Comparison of ENCODE assay signal across 7 mouse cellular contexts in the genomic region with DNA sequence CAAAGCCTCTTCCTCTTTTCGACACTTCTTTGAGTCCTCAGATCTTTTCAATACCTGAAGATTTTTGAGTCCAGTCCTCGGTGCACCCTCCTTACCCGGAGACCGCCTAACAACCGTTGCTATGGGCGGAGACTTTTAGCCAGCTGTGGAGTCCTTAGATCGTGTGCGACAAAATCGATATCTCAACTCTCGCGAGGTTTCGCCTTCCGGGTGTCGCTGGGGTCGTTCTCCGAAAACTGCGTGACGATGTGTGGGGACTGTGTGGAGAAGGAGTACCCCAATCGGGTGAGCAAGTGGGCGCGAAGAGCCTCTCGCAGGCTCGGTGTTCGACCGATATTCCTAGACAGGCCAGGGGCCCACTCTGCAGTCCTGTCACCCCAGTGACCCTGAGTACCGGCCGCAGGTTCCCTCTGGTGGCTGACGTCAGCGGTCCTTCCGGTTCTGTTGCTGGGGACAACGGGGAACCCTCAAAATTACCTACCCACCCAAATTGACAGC. TPM values are rescaled to one million over a fixed set of nuclear protein-coding genes. Genes with fewer than 3 reads are reported as not detected.
DNase-seq lines count a peak whose midpoint lies in the region; ATAC-seq lines count a peak whose summit lies in the region.

TSS of gene Churc1 (plus strand) at position 185 of the 498 bp plus-strand sequence.
TSS of gene Fntb (plus strand) at position 236 of the 498 bp plus-strand sequence.

- ATAC-seq in intestine, embryonic 15.5 days: peak; percentile 99

- WGBS in intestine, embryonic 15.5 days: under 1% methylated on average over 31 of the region's 31 CpGs
- WGBS in midbrain, embryonic 10.5 days: under 1% methylated on average over 31 of the region's 31 CpGs

- peak within 1 kb of the TSS; percentile 56 for H3K9ac ChIP-seq in intestine, embryonic 15.5 days

- H3K9me3 ChIP-seq in intestine, embryonic 15.5 days: no peaks in the 10 kb centered on the region
- no peaks in the 10 kb centered on the region for H3K9me3 ChIP-seq in midbrain, embryonic 10.5 days (replicated peaks)

- H3K27ac ChIP-seq in intestine, embryonic 15.5 days: 0 out of 2 replicates have a peak within 1 kb of the TSS, but pooled peaks have one; percentile 61
- H3K27ac ChIP-seq in midbrain, embryonic 10.5 days (replicated peaks): peak within 1 kb of the TSS; percentile 95

- peak within 1 kb of the TSS; percentile 60 for H3K4me3 ChIP-seq in intestine, embryonic 15.5 days (replicated peaks)
- H3K4me3 ChIP-seq in midbrain, embryonic 10.5 days: peak within 1 kb of the TSS; percentile 80

- H3K4me1 ChIP-seq in intestine, embryonic 15.5 days (replicated peaks): peaks cover 6% of the 10 kb centered on the region; the same call in 1 of the 2 replicates
- H3K4me1 ChIP-seq in midbrain, embryonic 10.5 days: peaks cover 14% of the 10 kb centered on the region

- no peaks in the 10 kb centered on the region for H3K27me3 ChIP-seq in intestine, embryonic 15.5 days (replicated peaks)
- no peaks in the 10 kb centered on the region for H3K27me3 ChIP-seq in midbrain, embryonic 10.5 days (ENCODE audit: low read depth, poor library complexity, severe bottlenecking)

- intact Hi-C loops in gastrocnemius, postnatal 36 days (cut with DNase I): no loop called here
- intact Hi-C loops in left cerebral cortex, postnatal 25 days (cut with DNase I): no loop called here

- DNase-seq in adrenal gland, adult 18-20 months (ENCODE audit: low spot score in 2 of 2): peak; percentile 79 to 86
- peak; percentile 98 for DNase-seq in embryo, embryonic 11 days
- DNase-seq in gastrocnemius, postnatal 36 days: peak; percentile 85 to 88
- DNase-seq in left cerebral cortex, postnatal 25 days (ENCODE audit: low spot score in 2 of 2): peak; percentile 88 to 91
- peak; percentile 93 for DNase-seq in midbrain, embryonic 10.5 days (ENCODE audit: low spot score)
- peak; percentile 82 for DNase-seq in right cerebral cortex, postnatal 4 days

- no peaks in the 10 kb centered on the region for H3K36me3 ChIP-seq in intestine, embryonic 15.5 days
- H3K36me3 ChIP-seq in midbrain, embryonic 10.5 days: no peaks in the 10 kb centered on the region

- peak within 1 kb of the TSS; percentile 74 for H3K4me2 ChIP-seq in intestine, embryonic 15.5 days (replicated peaks)

RNA-seq across cellular contexts. Expression of gene Churc1, which starts in this region (rescaled TPM):
- 10 to 100 TPM; 74.5 to 78.6 TPM for total RNA-seq in adrenal gland, adult 18-20 months (2021)
- 10 to 100 TPM; 59.7 to 59.8 TPM for total RNA-seq in gastrocnemius, postnatal 36 days (2021)
- 107 and 147 TPM in 2 replicates for polyA plus RNA-seq in intestine, embryonic 15.5 days (2015; fragmentation: Nextera tagmentation; extraction: Ambion mirVana)
- total RNA-seq in left cerebral cortex, postnatal 25 days (2021): 10 to 100 TPM; 32.0 to 34.3 TPM
- 117 and 123 TPM in 2 replicates for polyA plus RNA-seq in midbrain, embryonic 10.5 days (2016; fragmentation: Nextera tagmentation; extraction: Ambion mirVana)

RNA-seq across cellular contexts. Expression of gene Fntb, which starts in this region (rescaled TPM):
- total RNA-seq in adrenal gland, adult 18-20 months (2021): 10 to 100 TPM; 12.8 to 14.9 TPM
- 10 to 100 TPM; 12.2 to 16.1 TPM for total RNA-seq in gastrocnemius, postnatal 36 days (2021)
- polyA plus RNA-seq in intestine, embryonic 15.5 days (2015; fragmentation: Nextera tagmentation; extraction: Ambion mirVana): 30.1 and 30.7 TPM in 2 replicates
- total RNA-seq in left cerebral cortex, postnatal 25 days (2021): 10 to 100 TPM; 23.3 to 28.3 TPM
- polyA plus RNA-seq in midbrain, embryonic 10.5 days (2016; fragmentation: Nextera tagmentation; extraction: Ambion mirVana): 49.4 and 49.9 TPM in 2 replicates

Comparison
In these comparisons a context has a peak if more than half of its experiments do, and no peak if none do; other contexts are left out.
1. Peak in every context shown above with its lines: DNase-seq, ATAC-seq, H3K4me3 ChIP-seq and H3K27ac ChIP-seq.